Mouse (Mus musculus) liver (tissue): ENCODE data around the gene Prr15l.

ENCODE experiments used
- DNase-seq: peaks from one replicate; pipeline ENCODE4 v3.0.0-alpha.2; 2020; ENCODE audit warnings: mixed read lengths

Gene Prr15l

DNA sequence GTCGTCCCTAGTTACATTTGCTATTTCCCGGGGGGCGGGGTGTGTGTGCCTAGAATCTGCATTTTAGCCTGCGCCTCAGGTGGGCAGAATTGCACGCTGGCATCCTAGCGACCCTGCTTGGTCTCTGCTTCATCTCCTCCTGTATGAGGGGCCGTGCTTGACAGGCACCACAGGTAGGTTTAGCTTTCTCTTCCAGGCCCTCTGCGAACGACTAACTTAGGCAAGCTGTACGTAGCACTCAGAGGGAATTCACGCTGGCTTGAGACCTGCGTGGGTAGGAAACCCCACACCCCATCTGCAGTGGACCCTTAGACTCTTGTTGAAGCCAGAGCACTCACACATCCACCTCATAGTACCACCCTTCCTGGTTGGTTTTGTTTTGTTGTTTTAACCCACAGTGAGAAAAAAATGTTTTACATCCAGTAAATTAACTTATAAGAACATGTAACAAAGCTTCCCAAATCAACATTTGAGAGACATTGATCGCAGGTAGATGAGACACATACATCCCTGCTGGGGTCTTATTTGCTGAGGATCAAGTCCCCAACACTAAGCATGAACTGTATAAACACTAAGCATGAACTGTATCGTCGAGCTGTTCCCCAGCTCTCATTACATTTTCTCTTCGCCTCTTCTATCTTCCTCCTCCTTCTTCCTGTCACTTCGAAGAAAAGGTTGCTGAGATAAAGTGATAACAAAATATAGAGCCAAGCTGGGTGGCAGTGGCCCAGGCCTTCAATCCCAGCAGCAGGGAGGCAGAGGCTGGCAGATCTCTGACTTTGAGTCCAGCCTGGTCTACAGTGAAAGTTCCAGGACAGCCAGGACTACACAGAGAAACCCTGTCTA, 50.7 kb downstream of the Prr15l start:
- no peak for DNase-seq

DNA sequence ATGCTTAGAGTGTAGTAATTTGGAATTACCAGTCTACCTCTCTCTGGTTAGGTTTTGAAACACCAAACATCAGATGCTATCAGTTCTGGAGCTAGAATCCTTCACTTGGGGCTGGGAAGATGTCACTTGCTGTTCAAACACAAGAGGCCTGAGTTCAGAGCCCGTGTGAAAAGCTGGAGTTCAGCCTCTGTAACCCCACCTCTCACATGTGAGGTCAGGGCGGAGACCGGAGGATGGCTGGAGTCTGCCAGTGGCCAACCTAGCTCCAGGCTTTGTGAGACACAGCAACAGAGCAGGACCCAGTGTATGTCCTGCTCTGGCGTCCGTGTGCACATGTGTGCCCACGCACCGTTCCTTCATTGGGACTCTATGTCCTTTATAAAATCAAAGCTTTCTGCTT, 51.4 kb downstream of the Prr15l start:
- DNase-seq, result no peak

DNA sequence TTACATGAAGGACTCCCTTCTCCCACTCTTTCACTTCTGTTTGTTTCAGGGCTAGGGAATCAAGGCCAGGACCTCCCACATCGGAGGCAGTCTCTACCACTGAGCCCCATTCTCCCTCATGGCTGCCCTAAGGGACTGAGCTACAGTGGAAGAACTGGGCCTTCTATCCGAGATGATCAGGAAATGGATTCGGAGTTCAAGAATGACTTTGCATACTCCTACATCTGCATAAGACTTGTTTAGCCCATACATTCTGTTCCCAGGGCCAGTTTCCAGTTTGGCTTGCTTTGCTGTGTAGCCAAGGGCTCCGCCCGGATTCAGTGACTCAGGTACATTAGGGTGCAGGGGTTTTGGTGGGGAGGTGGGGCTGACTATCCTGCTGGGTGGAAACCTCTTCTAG, 52.1 kb downstream of the Prr15l start:
- no peak for DNase-seq

DNA sequence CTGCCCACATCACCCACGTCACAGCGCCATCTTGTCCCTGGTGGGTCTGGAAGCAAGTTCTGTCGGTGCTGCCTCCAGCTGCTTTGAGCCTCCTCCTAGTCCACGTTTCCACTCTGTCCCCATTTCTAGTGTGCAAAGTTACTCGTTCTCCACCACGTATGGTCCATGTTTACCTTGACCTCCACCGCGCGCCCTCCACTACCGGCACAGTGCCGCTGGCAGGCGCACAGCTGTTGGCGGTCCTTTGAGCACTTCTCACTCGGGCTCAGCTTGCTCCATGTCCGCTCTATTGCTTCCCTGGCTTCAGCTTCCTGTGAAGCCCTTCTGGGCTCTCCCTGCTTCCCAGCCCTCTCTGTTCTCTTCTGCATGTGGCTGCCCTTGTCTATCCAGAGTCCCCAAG, 53.6 kb downstream of the Prr15l start:
- no peak for DNase-seq

DNA sequence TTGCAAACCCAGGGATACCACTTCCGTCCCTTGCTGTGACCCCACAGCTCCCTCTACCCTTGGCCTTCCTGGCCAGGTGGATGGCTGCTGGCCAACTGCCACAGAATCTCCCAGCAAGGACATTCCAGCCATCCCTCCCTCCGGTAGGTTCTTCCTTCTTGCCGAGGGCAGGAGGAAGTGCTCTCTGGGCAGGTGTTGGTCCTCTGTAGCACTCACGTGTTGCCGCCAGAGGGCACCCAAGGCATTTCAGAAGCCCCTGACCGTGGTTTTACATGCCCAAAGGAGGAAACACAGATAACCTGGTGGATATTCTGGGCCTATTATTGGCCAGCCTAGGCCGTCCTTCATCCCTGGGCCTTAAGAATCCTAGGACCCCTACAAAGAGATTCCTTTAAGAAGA, 54.5 kb downstream of the Prr15l start:
- peak; percentile 79 for DNase-seq

DNA sequence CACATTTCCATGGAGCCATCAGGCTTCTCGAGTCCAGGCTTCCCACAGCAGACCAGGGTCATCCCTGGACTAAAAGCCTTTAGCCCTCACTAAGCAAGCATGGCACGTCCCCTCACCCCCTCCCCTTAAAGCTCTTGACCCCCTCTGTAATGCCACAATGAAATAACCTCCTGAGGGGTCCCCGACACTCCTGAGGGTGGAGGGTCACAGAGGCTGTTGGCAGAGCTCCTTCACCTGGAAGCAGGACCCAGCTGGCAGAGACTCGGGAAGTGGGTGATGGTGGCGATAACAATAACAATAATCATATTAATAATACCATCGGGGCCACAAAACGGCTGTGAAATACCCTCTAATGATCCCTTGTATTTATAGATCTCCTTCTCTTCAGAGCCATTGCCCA, 55.0 kb downstream of the Prr15l start, which contains the start of gene Sp2:
Gene Sp2, minus strand, starts transcription at position 101 of the 400 bp plus-strand sequence.
- no peak for DNase-seq

DNA sequence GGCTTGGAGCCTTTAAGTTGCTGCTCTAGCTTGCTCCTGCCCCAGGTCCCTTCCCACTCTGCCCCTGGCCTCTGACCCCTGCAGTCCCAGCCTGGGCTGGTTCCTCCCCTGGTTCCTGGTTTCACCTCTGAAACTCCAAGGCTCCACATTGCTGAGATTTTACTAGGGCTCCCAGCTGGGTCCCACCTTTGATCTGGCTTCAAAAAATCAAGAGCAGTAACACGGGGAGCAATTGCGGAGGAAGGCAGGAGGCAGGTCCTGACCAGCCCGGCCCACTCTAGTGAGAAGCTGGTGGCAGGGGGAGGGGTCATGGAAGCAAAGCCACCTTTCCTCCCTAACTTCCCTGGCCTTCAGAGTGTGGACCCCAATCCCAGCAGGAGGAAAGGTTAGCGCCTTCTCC, 57.0 kb downstream of the Prr15l start:
- no peak for DNase-seq

DNA sequence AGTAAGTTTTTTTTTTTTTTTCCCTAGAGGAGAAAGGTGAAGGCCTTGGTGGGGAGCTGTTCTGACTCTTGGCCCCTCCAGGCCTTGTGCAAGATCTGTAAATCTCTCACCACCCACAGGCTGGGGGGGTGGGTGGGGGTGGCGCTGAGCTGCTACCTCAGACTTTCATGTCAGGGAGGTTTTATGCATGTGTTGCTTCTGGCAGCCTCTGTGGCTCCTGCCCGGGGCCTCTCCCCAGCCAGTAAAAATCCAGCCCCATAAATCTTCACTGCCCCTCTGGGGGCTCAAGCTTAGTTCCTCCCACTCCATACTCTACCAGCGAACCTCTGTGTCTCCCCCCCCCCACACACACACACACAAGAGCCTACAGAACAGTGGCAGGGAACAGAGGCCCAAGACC, 58.6 kb downstream of the Prr15l start:
- no peak for DNase-seq
